ENCODE assay signal across 19 mouse cellular contexts in the genomic region with DNA sequence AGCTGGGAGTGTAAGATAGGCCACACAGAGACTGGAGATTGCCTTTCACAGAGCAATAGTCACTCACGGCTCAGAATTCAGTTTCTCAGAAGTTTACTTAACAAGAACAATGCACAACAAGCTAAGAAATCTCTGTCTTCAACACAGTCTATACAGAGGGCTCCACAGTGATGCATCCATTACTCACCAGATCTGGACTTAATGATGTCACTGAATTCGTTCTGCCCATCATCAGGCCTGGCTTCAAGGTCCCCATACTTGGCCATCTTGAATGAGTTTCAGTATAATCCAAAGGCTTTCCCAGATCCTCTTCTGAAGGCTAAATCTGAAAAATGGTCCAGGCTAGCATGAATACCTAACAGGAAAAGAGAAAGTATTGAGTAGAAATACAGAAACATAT. TPM values are rescaled to one million over a fixed set of nuclear protein-coding genes. Genes with fewer than 3 reads are reported as not detected.
A peak's percentile ranks its signal among the peaks of the same experiment; 100 is the strongest.
DNase-seq lines count a peak whose midpoint lies in the region; ATAC-seq and TF ChIP-seq lines count a peak whose summit lies in the region.
"Had no signal": no experiment of that assay in that cellular context is flagged by ENCODE, and none has a peak within 500 bp of the region (broad histone marks: within the 10 kb centered on the region; RNA-seq: fewer than 3 reads in every experiment).

No protein-coding gene starts in this region.

- H3K27ac ChIP-seq in gastrocnemius, adult 2 months: peak overlapping the region; percentile 25; the same call in 1 of the 2 replicates
- H3K27ac ChIP-seq in embryonic fibroblast, embryonic 13.5 days (ENCODE audit: insufficient read depth, low read length): 0 out of 2 replicates have a peak overlapping the region, but pooled peaks have one; percentile 3
- H3K27ac ChIP-seq: embryonic facial prominence, embryonic 10.5 days; heart, embryonic 10.5 days; hindbrain, embryonic 13.5 days; hindbrain, postnatal 0 days had no signal

- no peak overlapping the region for H3K4me3 ChIP-seq in gastrocnemius, adult 2 months
- H3K4me3 ChIP-seq in embryonic fibroblast, embryonic 13.5 days (ENCODE audit: insufficient read depth, low read length): no peak overlapping the region
- H3K4me3 ChIP-seq: embryonic facial prominence, embryonic 10.5 days; heart, embryonic 10.5 days; heart, embryonic 15.5 days; hindbrain, embryonic 13.5 days had no signal

- intact Hi-C loops in gastrocnemius, adult 2 months (cut with DNase I): no loop called here

- TF ChIP-seq POLR2A in embryonic fibroblast, embryonic 13.5 days (IDR thresholded peaks at IDR 0.05; ENCODE audit: low read depth, low read length): no peak

- DNase-seq in adrenal gland, postnatal 14 days: peak; percentile 14
- no peak for DNase-seq in adrenal gland, adult 8-10 months
- DNase-seq in gastrocnemius, adult 2 months: no peak
- DNase-seq in gastrocnemius, postnatal 4 days (ENCODE audit: low spot score in 2 of 2): no peak
- DNase-seq in 3T3-L1 (ENCODE audit: low read depth, low spot score): peak; percentile 51
- DNase-seq: adrenal gland, postnatal 25 days; cerebellum, adult 2 months; cerebellum, postnatal 10 days; gastrocnemius, postnatal 25 days; heart, adult 18-20 months; heart, postnatal 14 days; kidney, adult 11 months had no signal

- H3K4me1 ChIP-seq in embryonic fibroblast, embryonic 13.5 days (ENCODE audit: control insufficient read depth, insufficient read depth, low read length): peaks cover 18% of the 10 kb centered on the region
- H3K4me1 ChIP-seq: hindbrain, embryonic 13.5 days had no signal

- no peak for ATAC-seq in erythroblast, adult 5-6 weeks (replicated peaks; ENCODE audit: low FRiP score, poor library complexity, severe bottlenecking)
- ATAC-seq: hindbrain, postnatal 0 days had no signal

- no peak for TF ChIP-seq CTCF in gastrocnemius, adult 2 months (IDR thresholded peaks at IDR 0.05)
- no peak for TF ChIP-seq CTCF in embryonic fibroblast, embryonic 13.5 days (IDR thresholded peaks at IDR 0.05; ENCODE audit: borderline replicate concordance, insufficient read depth, low read length)

RNA-seq across cellular contexts. Expression of gene Utrn, which starts 7.8 kb away (rescaled TPM):
- 95.5 and 99.1 TPM in 2 replicates for total RNA-seq in adrenal gland, postnatal 14 days (2021)
- total RNA-seq in adrenal gland, adult 8-10 months (2022): 100 to 1,000 TPM in 3 of 4 experiments, 10 to 100 TPM in 1; 98.3 to 124 (median 123) TPM
- 10 to 100 TPM; 20.1 to 28.1 TPM for total RNA-seq in gastrocnemius, adult 2 months (2021)
- 100 to 1,000 TPM in 1 of 2 experiments, 10 to 100 TPM in 1; 95.1 to 101 TPM for total RNA-seq in gastrocnemius, postnatal 4 days (2021)
- polyA plus RNA-seq in embryonic fibroblast, embryonic 13.5 days (2011; ENCODE audit: insufficient read length, low read depth, missing spikeins): 104 and 132 TPM in 2 replicates
- total RNA-seq in erythroblast, adult 5-6 weeks (2015; ENCODE audit: low replicate concordance): 25.5 and 40.7 TPM in 2 replicates
- 46.3 and 46.7 TPM in 2 replicates for total RNA-seq in erythroblast, adult 5-6 weeks (2017; ENCODE audit: low replicate concordance)

Comparison
In these comparisons a context has a peak if more than half of its experiments do, and no peak if none do; other contexts are left out.
1. DNase-seq: peak in adrenal gland, postnatal 14 days (single experiment) and 3T3-L1 (single experiment); none in adrenal gland, adult 8-10 months (single experiment), gastrocnemius, adult 2 months (single experiment) and gastrocnemius, postnatal 4 days (0 of 2).